Mouse (Mus musculus): ENCODE results near the gene Pigg.

GRCm38 (mm10) chr5:108266990-108267389 is 45.4 kb upstream of the Pigg start:
- no peak for TF ChIP-seq POLR2A (IDR thresholded peaks at IDR 0.05; ENCODE audit: low read depth, low read length)
- TF ChIP-seq CTCF (conservative IDR thresholded peaks at IDR 0.05; ENCODE audit: insufficient read depth, insufficient read length, low read depth, low read length) = no peak

Measured in kidney, adult 2 months (tissue).